Mouse (Mus musculus): ENCODE results near the gene Rab27a. TPM values are rescaled to one million over a fixed set of nuclear protein-coding genes. Genes with fewer than 3 reads are reported as not detected.
"Not testable (repeated sequence)": the region's sequence is repeated elsewhere in the genome, so short reads cannot be mapped to it uniquely, and the experiment has no call there.

The Rab27a gene
- total RNA-seq, 2 experiments from 2014 or later: 12.7 to 17.2 TPM

DNA sequence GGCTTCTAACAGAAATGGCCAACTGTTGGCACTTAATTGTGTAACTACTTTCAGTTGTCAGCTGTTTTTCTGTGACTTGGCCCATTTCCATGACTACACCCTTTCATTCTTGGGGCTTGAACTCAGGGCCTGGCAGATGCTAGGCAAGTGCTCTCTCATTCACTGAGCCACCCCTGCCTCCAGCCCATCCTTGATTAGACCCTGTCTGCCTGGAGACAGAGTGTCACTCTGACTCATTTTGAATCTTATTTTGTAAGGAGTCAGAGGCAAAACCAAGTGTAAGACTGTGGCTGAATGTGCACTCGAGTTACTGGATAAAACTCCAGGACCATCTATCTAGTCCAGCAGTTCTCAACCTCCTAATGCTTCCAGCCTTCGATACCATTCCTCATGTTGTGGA, 3.3 kb downstream of the Rab27a start:
- no peak for DNase-seq

DNA sequence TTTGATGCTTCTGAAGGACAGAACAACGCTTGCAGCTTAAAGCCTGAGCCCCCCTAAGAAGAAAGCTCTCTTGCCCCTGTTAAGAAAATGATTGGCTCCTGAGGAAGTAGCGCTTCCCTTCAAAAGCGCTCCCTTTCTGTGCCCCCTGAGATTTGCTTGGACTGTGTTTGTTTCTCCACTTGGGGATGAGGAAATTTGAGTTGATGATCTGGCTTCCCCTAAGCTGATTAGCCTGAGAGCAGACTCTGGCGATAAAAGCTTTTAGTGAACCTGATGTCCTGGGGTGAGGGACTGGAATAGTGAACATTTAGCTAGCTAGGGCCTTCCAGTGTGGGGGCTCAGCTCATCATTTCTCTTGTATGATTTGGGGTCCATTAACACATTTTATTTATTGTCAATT, 4.3 kb downstream of the Rab27a start:
- DNase-seq: no peak

DNA sequence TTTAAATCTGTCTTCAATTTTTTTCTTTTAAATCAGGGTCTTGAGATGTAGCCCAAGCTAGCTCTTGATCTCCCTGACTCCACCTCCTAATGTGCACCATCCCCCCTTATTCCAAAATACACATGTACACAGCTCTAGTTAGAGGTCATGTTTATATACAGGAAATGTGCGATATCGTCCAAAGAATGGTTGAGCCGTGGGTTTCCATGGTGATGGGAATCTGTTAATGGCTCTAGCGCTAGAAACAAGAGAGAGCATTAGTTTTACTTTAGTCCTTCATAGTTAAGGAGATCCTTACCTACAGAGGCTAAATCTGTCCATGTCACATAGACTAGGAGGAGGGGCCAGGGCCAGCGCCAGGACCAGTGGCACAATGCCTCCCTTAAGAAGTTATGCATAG, 5.2 kb downstream of the Rab27a start:
- DNase-seq: no peak

DNA sequence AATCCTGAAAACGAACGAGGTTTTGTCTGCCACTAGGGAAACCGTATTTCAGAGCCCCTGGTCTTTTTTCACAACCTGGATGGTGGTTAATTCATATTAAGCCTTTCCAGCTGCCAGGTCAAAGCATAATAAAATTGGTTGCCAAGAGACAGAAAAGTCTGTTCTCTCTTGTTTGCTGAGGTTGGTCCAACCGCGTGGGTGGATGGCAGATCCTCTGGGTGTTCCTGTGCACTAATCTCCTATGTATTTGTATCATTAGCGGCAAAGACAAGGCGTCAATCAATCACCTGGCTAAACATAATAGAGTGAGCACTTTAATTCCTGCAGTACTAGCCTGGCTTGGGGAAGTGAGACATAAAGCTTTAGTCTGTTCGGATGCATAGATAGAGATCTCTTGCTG, 6.0 kb downstream of the Rab27a start:
- no peak for DNase-seq

DNA sequence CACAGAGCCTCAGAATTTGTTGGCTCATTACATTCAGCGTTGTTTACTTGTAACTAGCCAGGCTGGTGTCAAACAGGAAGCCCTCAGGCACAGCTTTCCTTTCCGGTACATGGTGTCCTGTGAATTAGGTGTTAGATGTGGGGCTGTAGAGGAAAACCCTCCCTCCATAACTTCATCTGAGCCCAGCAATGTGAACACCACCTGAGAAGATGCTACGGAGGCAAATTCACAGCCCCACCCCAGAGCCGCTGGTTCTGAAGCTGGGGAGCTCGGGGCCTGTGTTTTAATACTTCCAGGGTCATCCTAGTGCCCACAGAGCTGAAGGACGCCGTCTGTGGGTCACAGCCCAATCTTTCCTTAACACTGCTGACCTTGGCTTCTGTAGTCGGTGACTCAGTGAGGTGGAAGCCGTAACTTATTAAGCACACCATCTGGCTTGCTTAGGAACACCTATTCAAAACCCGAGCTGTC, 10.8 kb downstream of the Rab27a start:
- no peak for DNase-seq

DNA sequence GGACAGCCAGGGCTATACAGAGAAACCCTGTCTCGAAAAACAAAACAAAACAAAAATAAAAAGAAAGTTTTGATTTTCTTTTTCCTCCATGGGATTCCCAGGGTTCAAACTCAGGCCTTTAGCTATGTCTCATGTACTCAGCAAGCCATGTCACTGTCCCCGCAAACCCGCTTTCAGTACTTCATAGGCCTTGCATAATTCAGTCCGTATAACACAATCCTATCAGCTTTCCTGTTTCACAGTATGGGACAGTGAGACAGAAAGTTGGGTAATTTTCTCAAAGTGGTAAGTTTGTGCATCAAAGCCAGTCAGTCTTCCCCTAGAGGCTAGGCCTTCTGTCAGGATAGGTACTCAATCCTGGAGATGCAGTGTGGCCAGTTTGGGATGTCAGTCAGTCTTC, 14.6 kb downstream of the Rab27a start:
- no peak for DNase-seq

DNA sequence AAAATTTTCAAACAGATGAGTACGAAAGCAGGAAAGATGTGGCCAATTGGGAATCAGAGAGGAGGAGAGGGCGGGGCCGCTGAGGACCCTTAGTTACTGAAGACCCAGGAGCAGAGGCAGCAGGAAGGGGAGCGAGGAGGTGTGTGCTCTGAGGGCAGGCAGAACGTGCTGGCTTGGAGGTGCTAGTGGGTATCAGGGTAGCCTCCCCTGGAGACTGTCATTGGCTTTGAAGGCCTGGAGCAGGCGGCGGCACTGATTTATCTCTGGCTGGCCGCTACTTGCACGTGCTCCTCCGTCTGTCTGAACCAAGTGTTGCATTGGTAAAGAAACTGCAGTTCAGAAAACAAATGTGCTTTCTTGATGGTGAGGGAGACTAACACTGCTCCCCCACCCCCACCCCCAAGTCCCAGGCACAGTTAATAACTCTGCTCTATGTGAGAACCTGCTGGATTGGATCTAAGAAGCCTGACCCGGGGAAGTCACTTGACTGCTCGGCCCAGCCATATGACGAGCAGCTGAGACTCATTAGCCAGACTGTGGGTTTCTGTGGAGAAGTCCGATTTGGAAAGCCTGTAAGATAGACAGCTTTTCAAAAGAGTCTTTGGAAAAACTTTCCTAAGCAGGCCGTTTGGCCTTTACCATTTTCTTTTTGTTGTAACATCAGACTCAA, 19.1 kb downstream of the Rab27a start:
- DNase-seq: no peak

DNA sequence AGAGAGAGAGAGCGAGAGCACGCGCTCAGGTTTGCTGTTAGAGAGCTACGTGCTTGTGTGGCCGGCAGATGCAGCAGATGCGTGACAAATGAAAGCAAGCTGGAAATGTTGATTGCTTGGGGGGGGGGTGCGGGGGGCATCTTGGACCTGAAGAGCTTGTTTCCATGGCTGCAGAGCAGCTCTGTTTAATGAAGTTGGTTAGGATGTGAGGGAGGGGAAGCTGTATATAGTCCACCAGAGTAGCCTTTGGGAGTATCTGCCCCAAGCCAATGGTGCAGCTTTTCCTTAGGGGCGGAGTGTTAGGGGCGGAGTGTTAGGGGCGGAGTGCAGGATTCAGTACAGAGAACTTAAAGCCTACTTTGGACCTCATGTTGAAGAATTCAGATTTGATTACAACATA, 22.4 kb downstream of the Rab27a start:
- DNase-seq: no peak

DNA sequence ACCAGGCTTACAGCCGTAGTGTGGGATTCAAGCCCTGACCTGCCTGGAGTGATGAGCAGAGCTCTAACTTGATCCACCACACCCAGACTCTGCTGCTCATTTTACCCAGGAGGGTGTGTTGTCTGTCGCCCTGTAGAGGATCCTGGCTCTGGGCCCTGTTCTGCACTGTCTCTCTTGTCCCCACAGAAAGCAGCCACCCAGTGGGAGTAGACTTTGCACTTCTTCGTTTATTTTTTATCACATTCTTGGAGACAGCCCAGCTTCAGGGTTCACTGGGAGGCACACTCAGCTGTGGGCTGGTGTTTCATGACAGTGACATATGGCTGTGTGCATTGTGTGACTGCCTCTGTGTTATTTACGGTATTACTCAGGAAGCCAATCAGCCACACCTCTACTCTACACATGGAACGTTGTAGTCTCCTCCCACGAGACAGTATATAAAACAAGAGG, 23.6 kb downstream of the Rab27a start:
- DNase-seq: no peak

DNA sequence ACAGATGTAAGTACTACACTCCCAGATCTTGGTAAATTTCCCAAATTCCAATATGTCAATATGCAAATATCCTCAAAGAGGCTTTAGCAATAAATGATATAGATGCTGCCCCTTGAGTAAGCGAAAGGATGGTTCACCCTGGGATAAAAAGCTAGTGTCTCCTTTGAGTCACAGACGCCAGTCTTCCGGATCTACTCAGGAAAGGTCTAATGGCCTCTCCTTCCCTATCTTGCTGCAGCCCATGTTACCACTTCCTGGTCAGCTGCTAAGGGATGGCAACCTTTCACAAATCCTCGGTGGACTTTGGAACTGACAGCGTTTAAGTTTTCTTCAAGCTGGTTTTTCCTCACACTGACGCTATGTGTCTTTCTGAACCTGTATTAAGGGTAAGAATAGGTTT, 24.0 kb downstream of the Rab27a start:
- DNase-seq: no peak

DNA sequence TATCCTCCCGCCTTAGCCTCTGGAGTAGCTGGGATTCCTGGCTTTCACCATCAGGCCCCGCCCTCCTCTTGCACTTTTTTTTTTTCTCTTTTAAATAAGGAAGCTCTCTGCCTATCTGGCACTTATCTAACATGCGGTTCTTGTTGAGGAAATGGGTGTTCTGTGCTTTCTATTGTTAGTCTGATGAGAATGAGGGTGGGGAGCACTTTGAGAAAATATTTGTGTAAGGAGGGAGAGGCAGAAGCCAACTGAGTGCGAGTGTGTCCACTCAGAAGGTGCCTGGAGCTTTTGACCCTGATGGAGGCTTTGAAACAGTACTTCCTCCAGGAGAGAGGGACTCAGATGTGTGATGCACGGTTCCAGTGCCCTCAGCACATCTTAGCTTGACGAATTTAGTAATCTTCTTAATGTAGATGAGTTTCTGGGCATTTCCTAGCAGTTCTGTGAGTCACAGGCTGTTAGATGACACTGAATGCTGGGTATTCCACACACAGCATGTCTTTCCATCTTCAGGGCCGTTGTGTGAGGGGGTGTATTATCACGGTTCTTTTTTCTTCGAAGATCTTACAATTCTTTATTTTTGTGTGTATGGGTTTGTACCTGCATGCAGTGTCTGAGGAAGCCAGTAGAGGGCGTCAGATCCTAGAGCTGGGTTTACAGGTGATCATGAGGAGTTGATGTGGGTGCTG, 26.5 kb downstream of the Rab27a start:
- DNase-seq: no peak

DNA sequence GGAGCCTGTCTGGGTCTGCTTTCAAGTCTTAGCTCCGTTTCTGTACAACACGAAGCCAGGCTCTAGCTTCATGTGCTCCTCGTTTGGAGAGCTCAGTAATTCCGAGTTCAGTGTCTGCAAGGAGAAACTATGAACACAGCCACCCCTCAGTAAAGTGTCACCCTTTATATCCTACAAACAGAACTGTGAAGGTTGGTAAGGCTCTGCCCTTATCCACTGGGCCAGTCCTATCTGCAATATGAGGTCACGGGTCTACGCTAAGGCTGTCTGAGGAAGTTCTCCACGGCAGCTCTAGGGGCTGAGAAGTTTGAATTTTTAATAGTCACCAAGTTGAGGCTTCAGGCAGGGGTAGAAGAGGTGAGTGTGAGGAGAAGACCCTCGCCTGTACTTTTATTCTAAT, 27.8 kb downstream of the Rab27a start:
- no peak for DNase-seq

DNA sequence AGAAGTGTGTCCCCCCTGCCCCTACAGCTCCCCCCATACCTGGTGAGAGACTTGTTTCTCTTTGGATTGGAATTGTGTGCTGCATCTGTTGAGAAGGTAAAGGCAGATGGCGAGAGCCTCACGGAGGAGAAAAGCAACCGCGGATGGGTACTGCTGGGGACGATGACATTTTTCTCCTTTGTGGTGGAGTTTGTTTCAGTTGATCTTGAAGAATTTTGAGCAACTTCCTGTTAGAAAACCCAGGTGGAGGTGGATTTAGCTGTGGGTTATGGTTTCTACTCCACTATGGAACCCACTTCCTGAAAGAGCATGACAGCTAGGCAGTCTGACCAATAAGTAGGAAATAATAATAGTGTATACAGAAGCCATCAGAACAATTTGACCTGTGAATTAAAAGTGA, 28.5 kb downstream of the Rab27a start:
- DNase-seq: no peak

DNA sequence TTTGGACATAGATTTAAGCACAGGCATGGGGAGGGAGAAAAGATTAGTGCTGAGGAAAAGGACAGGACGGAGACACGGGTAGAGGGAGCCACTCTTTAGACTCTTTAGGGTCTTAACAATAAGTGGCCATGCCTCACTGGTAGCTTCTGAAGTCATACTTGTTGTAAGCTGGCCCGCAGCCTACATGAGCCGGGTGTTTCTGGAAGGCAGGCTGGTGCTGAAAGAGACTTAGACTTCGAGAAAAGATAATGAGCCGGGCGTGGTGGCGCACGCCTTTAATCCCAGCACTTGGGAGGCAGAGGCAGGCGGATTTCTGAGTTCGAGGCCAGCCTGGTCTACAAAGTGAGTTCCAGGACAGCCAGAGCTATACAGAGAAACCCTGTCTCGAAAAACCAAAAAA, 34.7 kb downstream of the Rab27a start:
- not testable (repeated sequence) for DNase-seq

DNA sequence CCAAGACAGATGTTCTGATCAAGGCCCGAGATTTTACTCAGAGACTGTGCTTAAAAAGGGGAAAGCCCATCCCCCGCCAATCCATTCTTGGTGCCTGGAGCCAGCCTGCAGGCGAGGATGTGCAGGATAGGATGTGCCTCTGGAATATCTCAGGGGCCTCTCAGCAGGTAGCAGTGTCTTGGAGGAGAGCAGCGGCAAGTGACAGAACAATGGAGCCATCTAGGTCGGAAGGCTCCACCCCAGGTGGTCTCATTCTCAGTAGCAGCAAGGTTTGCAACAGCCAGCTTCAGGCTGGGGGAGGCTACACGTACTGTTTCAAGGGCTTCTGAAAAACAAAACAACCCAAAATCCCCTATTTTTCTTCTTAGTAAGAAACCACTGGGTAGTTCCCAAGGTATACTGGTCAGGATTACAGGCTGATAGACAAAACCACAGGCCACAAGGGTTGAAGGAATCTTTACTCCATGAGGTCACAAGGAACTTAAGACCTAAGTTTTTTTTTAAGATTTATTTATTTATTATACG, 35.2 kb downstream of the Rab27a start:
- DNase-seq: no peak

DNA sequence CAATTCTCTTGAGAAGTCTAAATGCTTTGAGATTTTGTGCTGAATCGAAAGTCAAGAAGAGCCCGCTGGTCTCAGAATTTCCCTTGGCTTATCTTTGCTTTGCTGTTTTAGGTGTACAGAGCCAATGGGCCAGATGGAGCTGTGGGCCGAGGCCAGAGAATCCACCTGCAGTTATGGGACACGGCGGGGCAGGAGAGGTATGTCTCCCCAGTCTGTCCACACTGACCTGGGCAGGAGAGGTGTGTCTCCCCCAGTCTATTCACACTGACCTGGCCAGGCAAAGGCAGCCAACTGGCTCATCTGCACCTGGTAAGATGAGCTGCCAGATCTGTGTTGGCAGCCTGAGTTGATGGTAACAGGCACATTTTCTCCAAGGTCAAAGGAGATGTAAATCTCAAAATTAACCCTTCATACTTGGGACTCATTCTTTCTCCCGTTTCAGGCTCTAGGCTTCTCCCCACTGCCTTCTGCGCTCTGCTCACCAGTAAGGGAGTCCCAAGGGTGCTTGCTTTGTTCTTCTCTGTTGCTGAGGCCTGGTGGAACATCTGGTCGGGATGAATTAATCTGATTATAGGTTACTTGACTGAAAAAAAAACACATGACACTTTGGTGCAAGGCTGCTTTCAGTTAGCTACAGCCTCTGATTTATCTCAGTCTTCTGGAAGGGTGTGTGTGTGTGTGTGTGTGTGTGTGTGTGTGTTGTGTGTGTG, 37.8 kb downstream of the Rab27a start:
- no peak for DNase-seq

DNA sequence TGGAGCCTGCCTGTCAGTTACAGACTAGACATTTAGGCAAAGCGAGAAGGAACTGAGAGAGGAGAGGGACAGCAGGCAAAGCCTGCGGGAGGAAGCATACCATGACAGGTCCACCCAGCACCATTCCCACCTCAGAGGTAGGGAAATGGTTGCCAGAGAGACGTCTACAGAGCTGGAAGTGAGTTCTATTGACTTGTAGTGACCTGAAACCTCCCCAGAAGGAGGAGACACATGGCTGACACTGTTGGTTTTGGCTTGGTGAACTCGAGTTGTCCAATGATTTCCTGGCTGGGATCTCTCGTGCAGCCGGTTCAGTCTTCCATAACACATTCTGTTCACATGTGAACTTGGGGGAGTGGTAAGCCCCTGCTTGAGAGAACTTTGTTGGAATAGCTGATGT, 39.3 kb downstream of the Rab27a start:
- DNase-seq: no peak

DNA sequence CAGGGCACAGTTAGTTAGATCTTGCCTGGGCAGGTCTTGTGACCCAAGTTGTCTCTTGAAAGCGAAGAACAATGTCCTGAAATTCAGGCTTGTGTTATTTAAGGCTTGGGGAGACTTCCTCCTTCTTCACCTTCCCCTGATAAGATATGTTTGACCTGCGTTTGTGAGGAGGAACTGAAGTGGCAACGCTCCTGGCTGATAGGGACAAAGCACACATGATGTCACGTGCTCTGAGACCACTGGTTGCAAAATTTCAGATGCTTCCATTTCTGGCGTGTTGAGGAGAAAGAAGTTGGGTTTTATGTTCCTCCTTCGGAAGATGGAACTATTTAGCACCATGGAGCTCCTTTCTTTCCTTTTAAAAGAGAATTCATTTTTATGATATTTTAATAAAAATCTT, 41.2 kb downstream of the Rab27a start:
- no peak for DNase-seq

DNA sequence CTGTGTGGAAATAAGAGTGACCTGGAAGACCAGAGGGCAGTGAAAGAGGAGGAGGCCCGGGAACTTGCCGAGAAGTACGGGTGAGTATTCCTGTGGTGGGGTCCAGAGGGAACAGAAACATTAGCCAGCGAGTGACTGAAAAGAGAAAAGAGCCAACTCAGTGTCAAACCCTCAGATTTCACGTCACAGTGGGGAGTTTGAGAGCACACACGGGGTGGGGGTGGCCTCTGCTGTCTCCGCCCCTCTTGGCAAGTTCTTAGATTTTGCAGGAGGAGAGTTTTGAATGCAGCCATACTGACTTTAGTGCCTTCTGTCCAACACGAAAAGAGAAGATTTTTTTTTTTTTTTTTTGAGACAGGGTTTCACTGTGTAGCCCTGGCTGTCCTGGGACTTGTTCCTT, 42.5 kb downstream of the Rab27a start:
- no peak for DNase-seq

DNA sequence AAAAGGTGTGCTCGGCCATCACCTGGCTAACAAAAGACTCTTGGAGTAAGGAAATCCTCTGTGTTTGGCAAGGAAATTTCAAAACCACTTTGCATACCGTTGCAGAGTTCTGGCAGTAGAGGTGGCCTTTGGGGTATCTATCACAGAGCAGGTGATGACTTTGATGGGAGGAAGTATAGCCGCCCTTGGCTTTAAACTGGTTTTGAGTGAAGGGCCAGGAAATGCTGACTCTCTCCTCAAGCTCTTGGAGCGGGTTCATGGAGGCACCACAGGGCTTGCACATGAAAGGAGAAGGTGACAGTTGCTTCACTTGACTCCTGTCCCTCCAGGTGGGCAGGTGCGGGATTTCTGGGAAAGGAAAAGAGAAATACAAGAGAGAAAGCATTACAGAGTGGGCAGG, 42.9 kb downstream of the Rab27a start:
- DNase-seq: no peak

DNA sequence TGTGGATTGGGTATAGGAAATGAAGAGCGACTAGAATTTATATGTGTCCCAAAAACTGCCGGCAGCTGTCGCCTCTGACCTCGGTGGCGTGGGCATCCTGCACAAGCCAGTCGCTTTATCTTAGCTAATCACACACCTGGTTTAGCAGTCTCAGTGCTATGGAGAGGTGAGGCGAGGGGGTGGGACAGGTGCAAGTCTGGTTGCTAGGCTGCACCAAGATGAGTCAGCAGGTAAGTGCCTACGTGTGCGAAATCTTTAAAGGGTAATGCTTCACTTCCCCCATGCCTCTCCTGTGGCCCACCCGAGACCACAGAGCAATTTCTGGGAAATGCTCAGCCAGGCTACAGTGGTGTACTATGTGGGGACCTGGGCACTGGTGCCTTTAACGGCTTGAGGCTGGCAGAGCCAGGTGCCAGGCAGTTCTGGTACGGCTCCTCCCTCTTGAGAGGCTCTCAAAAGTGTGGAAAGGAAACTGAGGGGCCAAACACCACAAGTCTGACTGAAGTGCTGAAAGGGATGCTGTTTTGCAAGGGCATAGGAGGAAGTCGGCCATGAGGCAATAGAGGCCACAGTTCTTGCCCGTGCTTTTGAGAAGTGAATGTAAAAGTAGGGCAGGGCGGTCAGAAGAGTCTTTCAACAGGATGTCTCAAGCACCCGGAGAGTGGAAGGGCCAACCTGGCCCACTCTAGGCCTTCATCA, 44.7 kb downstream of the Rab27a start:
- DNase-seq: no peak

DNA sequence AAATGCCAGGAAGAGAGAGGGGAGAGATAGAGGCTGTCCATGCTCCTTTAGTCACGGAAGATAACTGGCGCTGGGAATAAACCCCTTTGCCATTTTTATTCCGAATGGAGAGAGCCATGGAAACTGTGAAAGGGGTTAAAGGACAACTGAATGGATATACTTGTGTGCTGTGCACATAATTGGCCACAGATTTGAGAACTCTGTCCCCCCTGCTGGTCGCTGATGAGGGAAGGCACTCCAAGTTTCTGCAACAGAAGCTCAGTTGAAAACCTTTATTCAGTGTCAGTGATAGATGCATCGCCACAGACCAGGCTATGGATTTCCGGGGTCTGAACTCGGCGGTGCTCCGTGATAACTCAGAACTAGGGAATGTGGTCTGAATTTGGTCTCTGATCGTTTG, 45.5 kb downstream of the Rab27a start:
- DNase-seq: no peak

DNA sequence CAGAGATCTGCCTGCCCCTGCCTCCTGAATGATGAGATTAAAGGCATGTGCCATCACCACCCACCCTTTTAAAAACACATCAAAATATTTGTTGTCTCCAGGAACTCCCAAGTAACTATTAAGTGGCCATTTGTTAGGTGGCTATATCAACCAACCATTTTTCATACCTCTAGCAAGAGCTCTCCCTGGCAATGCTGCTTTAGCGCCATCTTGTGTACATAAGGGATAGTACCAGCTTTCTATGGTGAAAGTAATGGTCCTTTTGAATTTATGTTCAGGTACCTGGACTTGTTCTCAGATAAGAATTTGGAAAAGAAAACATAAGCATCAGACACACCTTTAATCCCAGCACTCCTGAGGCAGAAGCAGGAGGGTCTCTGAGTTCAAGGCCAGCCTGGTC, 47.1 kb downstream of the Rab27a start:
- no peak for DNase-seq
